Mouse (Mus musculus) ES-E14 (cell line): ENCODE measurements at regions not wholly inside any gene's neighbourhood (a gene's known extent, or its start where the extent isn't known, plus 50 kb on each side); places are given as distances from the start of the nearest gene placed in this dataset.

Experiments
- DNase-seq: peaks from one replicate; pipeline ENCODE4 v3.0.0-alpha.2; 2013; ENCODE audit warnings: low read depth, low spot score
- H3K27ac ChIP-seq: 2 replicates; pipeline ENCODE4 v1.5.1; 2012; ENCODE audit warnings: low read depth, mild to moderate bottlenecking, low read length, moderate library complexity, mixed read lengths; ENCODE audit not compliant: poor library complexity, insufficient read depth, severe bottlenecking
- H3K36me3 ChIP-seq: 2 replicates; pipeline ENCODE4 v1.6.1; 2012; ENCODE audit warnings: mild to moderate bottlenecking, low read length, moderate library complexity, mixed read lengths; ENCODE audit not compliant: control insufficient read depth, poor library complexity, insufficient read depth, severe bottlenecking
- H3K4me1 ChIP-seq, 2 experiments: fragments of 150-350 bp in 1 of 2; sonication (generic) in 1 of 2; 2 replicates each; pipeline ENCODE4 v1.6.1; 2012; ENCODE audit warnings: low read length in 2 of 2, mild to moderate bottlenecking in 1 of 2, mixed read lengths in 1 of 2; ENCODE audit not compliant: control insufficient read depth in 2 of 2, insufficient read depth in 2 of 2, poor library complexity in 1 of 2
- H3K4me3 ChIP-seq, 2 experiments: fragments of 150-350 bp in 1 of 2; sonication (generic) in 1 of 2; 2 replicates each; pipeline ENCODE4 v1.5.1; 2012; ENCODE audit warnings: low read length in 2 of 2, low read depth in 1 of 2, mild to moderate bottlenecking in 1 of 2, mixed read lengths in 1 of 2; ENCODE audit not compliant: insufficient read depth in 1 of 2, poor library complexity in 1 of 2, severe bottlenecking in 1 of 2
- H3K9ac ChIP-seq: 2 replicates; pipeline ENCODE4 v1.6.1; 2012; ENCODE audit warnings: low read depth, mild to moderate bottlenecking, low read length, mixed read lengths; ENCODE audit not compliant: poor library complexity, insufficient read depth, severe bottlenecking
- H3K9me3 ChIP-seq: fragments of 150-350 bp; sonication (generic); 2 replicates; pipeline ENCODE4 v1.6.1; 2012; ENCODE audit warnings: low read depth, mild to moderate bottlenecking, low read length; ENCODE audit not compliant: control insufficient read depth, insufficient read depth
- CHD2 ChIP-seq: IDR thresholded peaks from 2 replicates; pipeline ENCODE4 v1.6.1; 2014; ENCODE audit warnings: mild to moderate bottlenecking, low read depth, low read length, inconsistent platforms
- HCFC1 ChIP-seq: IDR thresholded peaks from 2 replicates; pipeline ENCODE4 v1.6.1; 2012; ENCODE audit warnings: low read length, inconsistent platforms, borderline replicate concordance; ENCODE audit not compliant: insufficient read depth
- MAFK ChIP-seq: IDR thresholded peaks from 2 replicates; pipeline ENCODE4 v1.6.1; 2014; ENCODE audit warnings: mild to moderate bottlenecking, low read depth, low read length, inconsistent platforms; ENCODE audit not compliant: insufficient read depth
- ZC3H11A ChIP-seq: IDR thresholded peaks from 2 replicates; pipeline ENCODE4 v1.6.1; 2012; ENCODE audit warnings: low read depth, mild to moderate bottlenecking, inconsistent platforms, low read length, borderline replicate concordance
- ZNF384 ChIP-seq: IDR thresholded peaks from 2 replicates; pipeline ENCODE4 v1.6.1; 2012; ENCODE audit warnings: low read depth, low read length, inconsistent platforms
- in situ Hi-C, 2 experiments: fragments of 600-800 bp; cut with MboI; formaldehyde crosslinking; loops; one replicate each; pipeline ENCODE4 v1.15.1; 2025; ENCODE audit warnings: low sequenced_read_pairs in 2 of 2, inconsistent platforms in 1 of 2; ENCODE audit not compliant: unreplicated experiment in 2 of 2

DNA sequence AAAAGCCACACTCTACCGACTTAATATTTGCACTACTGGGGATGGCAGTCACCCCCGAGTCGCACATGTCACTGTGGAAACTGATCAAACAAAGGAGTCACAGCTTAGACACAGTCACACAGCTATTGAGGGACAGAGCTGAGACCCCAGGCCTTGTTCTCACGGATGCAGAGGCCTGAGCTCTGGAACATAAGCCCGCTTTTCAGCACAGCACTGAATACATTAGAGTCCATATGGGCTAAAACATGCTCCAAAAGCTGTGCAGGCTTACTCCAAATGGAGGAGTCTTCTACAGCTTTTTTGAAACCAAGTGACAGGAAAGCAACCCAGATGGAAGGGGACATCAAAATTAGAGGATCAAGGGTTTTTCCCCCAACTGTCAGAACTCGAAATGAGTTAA lies 69.0 kb upstream of the Slc28a3 start:
- no peak for DNase-seq
- Histone ChIP-seq H3K36me3 (no peaks in the 10 kb centered on the region), H3K9me3 (no peaks in the 10 kb centered on the region), H3K4me1 (no peaks in the 10 kb centered on the region; a peak in 1 of 4 replicates), H3K4me3 (no peak overlapping the region), H3K27ac (no peak overlapping the region), H3K9ac (no peak overlapping the region)
- in situ Hi-C loops: no loop called here
- TF ChIP-seq ZC3H11A (no peak), ZNF384 (no peak), MAFK (no peak), CHD2 (no peak), HCFC1 (no peak)

DNA sequence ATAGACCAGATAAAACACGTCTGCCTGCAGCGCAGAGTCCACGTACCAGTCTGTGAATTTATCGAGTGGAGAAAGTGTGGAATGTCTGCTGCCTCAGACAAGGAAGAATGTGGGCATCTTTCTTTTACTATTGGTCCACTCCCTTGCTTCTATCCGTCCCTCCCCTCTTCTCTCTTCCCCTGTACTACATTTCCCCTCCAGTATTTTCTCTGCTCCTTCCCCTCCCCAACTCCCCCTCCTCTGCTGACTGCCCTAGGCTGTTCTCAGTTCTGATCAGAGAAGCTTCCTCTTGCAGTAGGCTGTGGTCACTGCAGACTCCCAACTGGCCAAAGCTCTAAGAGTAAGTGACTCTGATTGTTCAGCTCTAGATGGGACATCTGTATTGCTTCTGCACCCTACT lies 76.1 kb upstream of the Slc28a3 start:
- H3K27ac ChIP-seq: no peak overlapping the region
- H3K4me3 ChIP-seq: no peak overlapping the region
- no peaks in the 10 kb centered on the region for H3K4me1 ChIP-seq
- TF ChIP-seq HCFC1: no peak
- TF ChIP-seq MAFK: no peak
- no peak for TF ChIP-seq ZC3H11A
- TF ChIP-seq CHD2: no peak
- no peak for TF ChIP-seq ZNF384
- H3K9me3 ChIP-seq: no peaks in the 10 kb centered on the region
- in situ Hi-C loops: no loop called here
- H3K36me3 ChIP-seq: no peaks in the 10 kb centered on the region
- H3K9ac ChIP-seq: no peak overlapping the region
- DNase-seq: no peak

- in situ Hi-C loops: no loop called here
- Histone ChIP-seq H3K9ac (no peak overlapping the region), H3K36me3 (no peaks in the 10 kb centered on the region), H3K4me1 (no peaks in the 10 kb centered on the region), H3K4me3 (no peak overlapping the region), H3K27ac (no peak overlapping the region), H3K9me3 (no peaks in the 10 kb centered on the region)
- no peak for TF ChIP-seq ZNF384
- no peak for TF ChIP-seq ZC3H11A
- DNase-seq: no peak
These were observed 76.9 kb upstream of the Slc28a3 start for GRCm38 (mm10) chr13:58687609-58688008.

DNA sequence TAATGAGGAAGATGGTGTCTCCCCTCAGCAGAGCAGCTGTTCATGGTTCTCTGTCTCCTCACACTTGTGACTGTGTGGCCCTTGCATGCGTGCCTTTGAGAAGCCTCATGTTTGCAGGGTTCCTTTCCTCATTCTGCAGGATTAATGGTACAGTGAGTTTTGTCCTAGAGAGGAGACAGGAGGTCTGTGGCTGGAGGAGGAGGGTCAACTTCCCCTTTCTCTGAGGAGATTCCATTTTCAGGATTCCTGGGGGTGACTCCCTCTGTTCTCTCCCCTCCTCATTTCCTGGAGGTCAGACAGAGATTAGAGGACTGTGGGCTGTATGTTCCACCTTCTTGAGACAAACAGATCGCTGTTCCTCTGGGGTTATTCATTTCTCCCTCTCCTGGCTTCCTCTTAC lies 77.6 kb upstream of the Slc28a3 start:
- H3K9me3 ChIP-seq: no peaks in the 10 kb centered on the region
- DNase-seq: no peak
- TF ChIP-seq HCFC1 (no peak), MAFK (no peak), CHD2 (no peak), ZNF384 (no peak), ZC3H11A (no peak)
- no peak overlapping the region for H3K27ac ChIP-seq
- H3K36me3 ChIP-seq: no peaks in the 10 kb centered on the region
- H3K4me1 ChIP-seq: no peaks in the 10 kb centered on the region
- H3K9ac ChIP-seq: no peak overlapping the region
- in situ Hi-C loops: no loop called here
- no peak overlapping the region for H3K4me3 ChIP-seq

DNA sequence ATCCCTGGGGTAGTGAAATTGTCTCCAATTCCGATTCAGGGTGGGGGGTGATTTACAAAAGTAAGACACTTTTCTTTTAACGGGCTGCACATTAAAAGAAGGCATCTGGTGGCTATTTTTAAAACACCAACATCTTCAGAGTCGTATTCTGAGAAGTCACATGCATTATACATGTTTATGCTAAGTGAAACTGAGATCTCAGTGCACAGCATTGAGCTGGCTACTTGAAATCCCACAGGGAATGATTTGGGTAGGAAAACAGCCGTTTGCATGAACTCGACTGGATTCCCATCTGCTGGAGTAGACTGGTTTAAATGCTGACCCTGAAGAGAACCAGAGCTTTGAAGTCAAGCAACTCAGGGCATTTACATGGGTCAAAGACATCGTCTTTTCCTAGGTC lies 84.0 kb upstream of the Slc28a3 start:
- no peak overlapping the region for H3K27ac ChIP-seq
- H3K9ac ChIP-seq: no peak overlapping the region
- no peaks in the 10 kb centered on the region for H3K4me1 ChIP-seq
- H3K36me3 ChIP-seq: no peaks in the 10 kb centered on the region
- TF ChIP-seq MAFK: no peak
- no peak for TF ChIP-seq HCFC1
- no peak for TF ChIP-seq ZNF384
- TF ChIP-seq CHD2: no peak
- TF ChIP-seq ZC3H11A: no peak
- in situ Hi-C loops: no loop called here
- no peak overlapping the region for H3K4me3 ChIP-seq
- H3K9me3 ChIP-seq: no peaks in the 10 kb centered on the region
- DNase-seq: no peak
